Mouse (Mus musculus) kidney, adult 2 months (tissue): Measurements from ENCODE around the gene Ctnna2.

Experiments
- CTCF ChIP-seq: fragments of 200-500 bp; conservative IDR thresholded peaks from 2 replicates; pipeline ENCODE4 v1.5.1; 2011; ENCODE audit warnings: low read depth, mild to moderate bottlenecking, control low read depth, low read length, moderate library complexity, mixed read lengths; ENCODE audit not compliant: insufficient read depth, insufficient read length
- POLR2A ChIP-seq: fragments of 200-500 bp; IDR thresholded peaks from one replicate; pipeline ENCODE4 v1.6.1; 2011; ENCODE audit warnings: low read depth, low read length, control low read depth

DNA sequence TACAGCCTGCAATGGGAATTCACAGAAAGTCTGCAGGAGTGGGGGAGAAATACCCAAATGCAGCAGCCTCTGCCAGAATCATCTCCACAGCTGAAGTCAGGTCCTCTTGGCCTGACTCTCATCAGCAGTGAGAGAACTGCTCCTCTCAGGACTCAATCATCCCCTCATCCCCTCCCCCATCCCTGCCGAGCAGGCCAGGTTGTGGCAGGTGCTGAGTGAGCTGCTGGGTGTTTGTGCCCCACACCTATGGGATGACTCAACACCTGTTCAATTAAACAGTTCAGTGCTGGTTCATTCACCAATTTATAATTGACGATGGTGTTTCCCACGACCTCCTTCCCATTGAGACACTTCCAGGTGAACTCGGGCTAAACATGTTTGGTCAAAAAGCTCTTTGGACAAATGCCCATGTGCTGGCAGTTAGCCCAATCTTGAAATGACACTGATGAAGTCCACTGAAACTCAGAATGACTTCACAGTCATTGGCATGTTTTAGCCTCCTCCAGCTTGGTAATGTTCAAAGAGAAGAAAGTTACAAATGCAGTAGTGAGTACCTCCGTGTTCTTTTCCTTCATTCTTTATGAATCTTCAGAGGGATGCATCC, 1000.1 kb downstream of the Ctnna2 start:
- TF ChIP-seq POLR2A, result no peak
- no peak for TF ChIP-seq CTCF
